8 mouse cellular contexts compared by ENCODE assay signal in the genomic region with DNA sequence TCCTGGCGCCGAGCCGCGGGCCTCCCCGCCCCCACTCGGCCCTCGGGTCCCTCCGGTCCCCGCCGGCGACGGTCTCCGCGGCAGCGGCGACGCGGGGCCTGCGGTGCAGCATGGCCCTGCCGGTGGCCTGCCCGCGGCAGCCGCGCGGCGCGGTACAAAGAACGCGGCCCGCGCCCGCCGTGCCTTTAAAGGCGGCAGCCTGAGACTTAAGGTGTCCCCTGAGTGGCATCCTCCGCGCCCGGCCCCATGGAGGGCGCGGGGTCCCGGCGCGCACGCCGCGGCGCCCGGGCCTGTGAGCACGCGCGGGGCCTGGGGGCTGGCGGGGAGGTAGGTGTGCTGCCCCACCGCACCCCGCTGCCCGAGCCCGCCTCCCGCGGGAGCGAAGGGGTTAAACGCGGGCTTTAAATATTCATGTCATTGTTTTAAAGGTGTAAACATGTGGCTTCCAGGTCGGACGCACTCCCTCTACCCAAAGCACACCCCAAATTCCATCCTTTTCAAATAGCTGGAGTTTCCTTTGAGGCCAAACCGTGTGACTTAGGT. TPM values are rescaled to one million over a fixed set of nuclear protein-coding genes. Genes with fewer than 3 reads are reported as not detected.
DNase-seq lines count a peak whose midpoint lies in the region; ATAC-seq lines count a peak whose summit lies in the region.

No protein-coding gene starts in this region.

- H3K36me3 ChIP-seq in forebrain, embryonic 14.5 days (ENCODE audit: control insufficient read depth, insufficient read depth, low read length) = peaks cover 22% of the 10 kb centered on the region
- peaks cover 34% of the 10 kb centered on the region for H3K36me3 ChIP-seq in hindbrain, embryonic 10.5 days

- no peaks in the 10 kb centered on the region for H3K27me3 ChIP-seq in forebrain, embryonic 14.5 days (replicated peaks; ENCODE audit: control insufficient read depth, insufficient read depth, low read length)
- H3K27me3 ChIP-seq in hindbrain, embryonic 10.5 days (ENCODE audit: insufficient read depth, poor library complexity, severe bottlenecking) = no peaks in the 10 kb centered on the region

- peak; percentile 71 for ATAC-seq in forebrain, embryonic 14.5 days

- H3K27ac ChIP-seq in brown adipose tissue, adult 24 weeks (replicated peaks; ENCODE audit: low read depth, low read length) = peak overlapping the region; percentile 68
- H3K27ac ChIP-seq in forebrain, embryonic 14.5 days (ENCODE audit: low read depth, low read length) = peak overlapping the region; percentile 100
- peak overlapping the region; percentile 100 for H3K27ac ChIP-seq in hindbrain, embryonic 10.5 days

- DNase-seq in Muller cell, postnatal 12 days (ENCODE audit: inconsistent ontology term) = peak; percentile 59
- DNase-seq in forebrain, embryonic 14.5 days (ENCODE audit: low spot score) = peak; percentile 75
- peak; percentile 75 for DNase-seq in hindbrain, embryonic 10.5 days (ENCODE audit: low spot score)
- DNase-seq in layer of hippocampus, postnatal 10 days (ENCODE audit: low spot score in 2 of 2) = peak; percentile 66 to 77
- DNase-seq in lung, postnatal 36 days = peak; percentile 77
- DNase-seq in right cerebral cortex, postnatal 36 days (ENCODE audit: low spot score in 2 of 2) = peak; percentile 46 to 48
- DNase-seq in c-Kit-positive CD71-positive TER-119-positive erythroid progenitor cells, embryonic 14.5 days (ENCODE audit: low spot score) = no peak

- peak overlapping the region; percentile 99 for H3K9ac ChIP-seq in forebrain, embryonic 14.5 days (ENCODE audit: low read length)

- peaks cover 3% of the 10 kb centered on the region for H3K4me1 ChIP-seq in brown adipose tissue, adult 24 weeks (ENCODE audit: control insufficient read depth, insufficient read depth, insufficient read length, low read length)
- peaks cover 12% of the 10 kb centered on the region for H3K4me1 ChIP-seq in forebrain, embryonic 14.5 days (ENCODE audit: control insufficient read depth, insufficient read depth, low read length)
- H3K4me1 ChIP-seq in hindbrain, embryonic 10.5 days (replicated peaks) = peaks cover 29% of the 10 kb centered on the region

- H3K4me2 ChIP-seq in forebrain, embryonic 14.5 days (ENCODE audit: low read length) = peak overlapping the region; percentile 83

- WGBS in forebrain, embryonic 14.5 days = under 1% methylated on average over 56 of the region's 63 CpGs
- WGBS in hindbrain, embryonic 10.5 days = 3% methylated on average over 63 of the region's 63 CpGs

- no peaks in the 10 kb centered on the region for H3K9me3 ChIP-seq in forebrain, embryonic 14.5 days (replicated peaks; ENCODE audit: control insufficient read depth, low read length)
- no peaks in the 10 kb centered on the region for H3K9me3 ChIP-seq in hindbrain, embryonic 10.5 days

- peak overlapping the region; percentile 98 for H3K4me3 ChIP-seq in brown adipose tissue, adult 24 weeks (ENCODE audit: insufficient read depth, low read depth, low read length)
- H3K4me3 ChIP-seq in forebrain, embryonic 14.5 days (ENCODE audit: low read depth, low read length) = peak overlapping the region; percentile 90
- peak overlapping the region; percentile 91 for H3K4me3 ChIP-seq in hindbrain, embryonic 10.5 days

RNA-seq across cellular contexts. Expression of a gene that starts 1.0 kb away (rescaled TPM):
- polyA plus RNA-seq in brown adipose tissue, adult 24 weeks (2012; ENCODE audit: insufficient read depth, insufficient read length, missing spikeins) = 11.8 and 11.9 TPM in 2 replicates
- 88.5 and 102 TPM in 2 replicates for polyA plus RNA-seq in forebrain, embryonic 14.5 days (2014; fragmentation: Nextera tagmentation; extraction: Ambion mirVana)
- polyA plus RNA-seq in hindbrain, embryonic 10.5 days (2016; fragmentation: Nextera tagmentation; extraction: Ambion mirVana) = 109 and 122 TPM in 2 replicates
- total RNA-seq in layer of hippocampus, postnatal 10 days (2021) = 10 to 100 TPM; 46.1 to 48.5 TPM

RNA-seq across cellular contexts. Expression of a gene that starts 36.5 kb away (rescaled TPM):
- 975 and 1,033 TPM in 2 replicates for polyA plus RNA-seq in brown adipose tissue, adult 24 weeks (2012; ENCODE audit: insufficient read depth, insufficient read length, missing spikeins)
- polyA plus RNA-seq in forebrain, embryonic 14.5 days (2014; fragmentation: Nextera tagmentation; extraction: Ambion mirVana) = 52.0 and 54.6 TPM in 2 replicates
- 37.3 and 37.5 TPM in 2 replicates for polyA plus RNA-seq in hindbrain, embryonic 10.5 days (2016; fragmentation: Nextera tagmentation; extraction: Ambion mirVana)
- total RNA-seq in layer of hippocampus, postnatal 10 days (2021) = 10 to 100 TPM; 59.9 to 66.6 TPM

Comparison
In these comparisons a context has a peak if more than half of its experiments do, and no peak if none do; other contexts are left out.
1. RNA of a gene that starts 36.5 kb away (polyA plus RNA-seq): 975 to 1,033 TPM in brown adipose tissue, adult 24 weeks; 52.0 to 54.6 TPM in forebrain, embryonic 14.5 days and 37.3 to 37.5 TPM in hindbrain, embryonic 10.5 days; every median in the first group is over 10 times any median in the second.
2. Peak in every context shown above with its lines, with median percentiles within 50 percentile points of each other: H3K27ac ChIP-seq and H3K4me3 ChIP-seq.